Mouse (Mus musculus) liver, embryonic 11.5 days (tissue): ENCODE measurements at regions not wholly inside any gene's neighbourhood (a gene's known extent, or its start where the extent isn't known, plus 50 kb on each side); places are given as distances from the start of the nearest gene placed in this dataset.

Experiments
- ATAC-seq: fragments of 200-750 bp; cut with Nextera tagmentation; replicated peaks from 2 replicates; pipeline ENCODE4 v1.8.0; 2017; ENCODE audit warnings: moderate number of reproducible peaks, mild to moderate bottlenecking, moderate TSS enrichment, moderate library complexity; ENCODE audit not compliant: low FRiP score
- DNase-seq: peaks from one replicate; pipeline ENCODE4 v3.0.0-alpha.2; 2017; ENCODE audit warnings: low spot score
- H3K27ac ChIP-seq: fragments of 300-500 bp; sonication (generic); 2 replicates; pipeline ENCODE4 v1.5.1; 2014; ENCODE audit warnings: mild to moderate bottlenecking, low read depth, low read length, control low read depth
- H3K27me3 ChIP-seq: fragments of 300-500 bp; sonication (generic); replicated peaks from 2 replicates; pipeline ENCODE4 v1.6.1; 2014; ENCODE audit warnings: low read length, mixed read lengths; ENCODE audit not compliant: control insufficient read depth, insufficient read depth
- H3K36me3 ChIP-seq: fragments of 300-500 bp; sonication (generic); 2 replicates; pipeline ENCODE4 v1.6.1; 2014; ENCODE audit warnings: mild to moderate bottlenecking, low read length, moderate library complexity, mixed read lengths; ENCODE audit not compliant: control insufficient read depth, insufficient read depth
- H3K4me1 ChIP-seq: fragments of 300-500 bp; sonication (generic); replicated peaks from 2 replicates; pipeline ENCODE4 v1.6.1; 2014; ENCODE audit warnings: low read length, mixed read lengths; ENCODE audit not compliant: control insufficient read depth, insufficient read depth
- H3K4me2 ChIP-seq: fragments of 300-500 bp; sonication (generic); 2 replicates; pipeline ENCODE4 v1.6.1; 2014; ENCODE audit warnings: mild to moderate bottlenecking, control low read depth, moderate library complexity
- H3K4me3 ChIP-seq: fragments of 300-500 bp; sonication (generic); 2 replicates; pipeline ENCODE4 v1.5.1; 2014; ENCODE audit warnings: low read depth, low read length, control low read depth
- H3K9ac ChIP-seq: fragments of 300-500 bp; sonication (generic); 2 replicates; pipeline ENCODE4 v1.6.1; 2014; ENCODE audit warnings: low read depth, low read length, control low read depth
- H3K9me3 ChIP-seq: fragments of 300-500 bp; sonication (generic); 2 replicates; pipeline ENCODE4 v1.6.1; 2016; ENCODE audit warnings: low read length, inconsistent platforms, mixed read lengths; ENCODE audit not compliant: control insufficient read depth
- WGBS: fragments of 180-500 bp; shearing (Covaris S2); extraction: QIAGEN DNeasy Blood & Tissue Kit; methylation state at CpG from one replicate; pipeline ENCODE4 v1.1.7; 2014; 5-methylcytosine and 5-hydroxymethylcytosine counted together

GRCm38 (mm10) chr11:117538732-117539131 lies 54.6 kb downstream of the Gm11733 start:
- H3K4me1 ChIP-seq: no peaks in the 10 kb centered on the region
- no peak for ATAC-seq
- no peak overlapping the region for H3K4me3 ChIP-seq
- H3K27me3 ChIP-seq: no peaks in the 10 kb centered on the region; the same call in 1 of the 2 replicates
- no peak for DNase-seq
- no peaks in the 10 kb centered on the region for H3K9me3 ChIP-seq
- no peak overlapping the region for H3K4me2 ChIP-seq
- H3K36me3 ChIP-seq: no peaks in the 10 kb centered on the region
- H3K27ac ChIP-seq: no peak overlapping the region
- WGBS: 76% methylated on average over 5 of the region's 5 CpGs
- H3K9ac ChIP-seq: no peak overlapping the region

- H3K36me3 ChIP-seq: no peaks in the 10 kb centered on the region
- no peak for ATAC-seq
- no peaks in the 10 kb centered on the region; the same call in none of the 2 replicates for H3K27me3 ChIP-seq
- H3K27ac ChIP-seq: no peak overlapping the region
- no peak overlapping the region for H3K4me2 ChIP-seq
- 57% methylated on average over 5 of the region's 5 CpGs for WGBS
- H3K4me1 ChIP-seq: no peaks in the 10 kb centered on the region
- no peak overlapping the region for H3K9ac ChIP-seq
- H3K4me3 ChIP-seq: no peak overlapping the region
- no peaks in the 10 kb centered on the region for H3K9me3 ChIP-seq
- no peak for DNase-seq
These were observed 56.4 kb downstream of the Gm11733 start for GRCm38 (mm10) chr11:117540609-117541008.

- Histone ChIP-seq H3K4me1 (no peaks in the 10 kb centered on the region), H3K27me3 (no peaks in the 10 kb centered on the region; the same call in none of the 2 replicates), H3K27ac (no peak overlapping the region), H3K9me3 (no peaks in the 10 kb centered on the region), H3K9ac (no peak overlapping the region), H3K4me2 (no peak overlapping the region), H3K4me3 (no peak overlapping the region), H3K36me3 (no peaks in the 10 kb centered on the region)
- no peak for ATAC-seq
- 14% methylated on average over 6 of the region's 6 CpGs for WGBS
- no peak for DNase-seq
These were observed 57.2 kb downstream of the Gm11733 start for GRCm38 (mm10) chr11:117541205-117541884.

GRCm38 (mm10) chr11:117543191-117543590 lies 59.0 kb downstream of the Gm11733 start:
- no peak overlapping the region for H3K27ac ChIP-seq
- H3K36me3 ChIP-seq: no peaks in the 10 kb centered on the region
- H3K27me3 ChIP-seq: no peaks in the 10 kb centered on the region; the same call in none of the 2 replicates
- no peak for DNase-seq
- ATAC-seq: no peak
- 45% methylated on average over 6 of the region's 6 CpGs for WGBS
- H3K4me3 ChIP-seq: no peak overlapping the region
- no peaks in the 10 kb centered on the region for H3K9me3 ChIP-seq
- no peaks in the 10 kb centered on the region for H3K4me1 ChIP-seq
- H3K4me2 ChIP-seq: no peak overlapping the region
- H3K9ac ChIP-seq: no peak overlapping the region

- DNase-seq: no peak
- no peak for ATAC-seq
- H3K9me3 ChIP-seq: no peaks in the 10 kb centered on the region
- no peak overlapping the region for H3K27ac ChIP-seq
- whole genome bisulfite sequencing: 25% methylated on average over 6 of the region's 6 CpGs
- H3K9ac ChIP-seq: no peak overlapping the region
- H3K4me1 ChIP-seq: no peaks in the 10 kb centered on the region
- H3K27me3 ChIP-seq: no peaks in the 10 kb centered on the region; the same call in 1 of the 2 replicates
- no peak overlapping the region for H3K4me2 ChIP-seq
- H3K36me3 ChIP-seq: no peaks in the 10 kb centered on the region
- no peak overlapping the region for H3K4me3 ChIP-seq
These were observed 60.3 kb downstream of the Gm11733 start for GRCm38 (mm10) chr11:117544507-117544906.

GRCm38 (mm10) chr11:117544926-117545325 lies 60.8 kb downstream of the Gm11733 start:
- Histone ChIP-seq H3K4me1 (no peaks in the 10 kb centered on the region), H3K36me3 (no peaks in the 10 kb centered on the region), H3K27me3 (no peaks in the 10 kb centered on the region; the same call in 1 of the 2 replicates), H3K4me3 (no peak overlapping the region), H3K4me2 (no peak overlapping the region), H3K27ac (no peak overlapping the region), H3K9ac (no peak overlapping the region), H3K9me3 (no peaks in the 10 kb centered on the region)
- DNase-seq (no peak), ATAC-seq (no peak)
- 48% methylated on average over 3 of the region's 3 CpGs for WGBS

- no peak overlapping the region for H3K9ac ChIP-seq
- no peaks in the 10 kb centered on the region for H3K36me3 ChIP-seq
- H3K4me2 ChIP-seq: no peak overlapping the region
- no peaks in the 10 kb centered on the region for H3K4me1 ChIP-seq
- H3K4me3 ChIP-seq: no peak overlapping the region
- H3K27ac ChIP-seq: no peak overlapping the region
- no peaks in the 10 kb centered on the region for H3K9me3 ChIP-seq
- DNase-seq (no peak), ATAC-seq (no peak)
- 91% methylated on average over 5 of the region's 5 CpGs for WGBS
- H3K27me3 ChIP-seq: no peaks in the 10 kb centered on the region
These were observed 67.8 kb downstream of the Gm11733 start for GRCm38 (mm10) chr11:117551926-117552325.

GRCm38 (mm10) chr11:117552430-117552969 lies 68.3 kb downstream of the Gm11733 start:
- no peaks in the 10 kb centered on the region for H3K36me3 ChIP-seq
- no peak for ATAC-seq
- H3K4me2 ChIP-seq: no peak overlapping the region
- H3K4me1 ChIP-seq: no peaks in the 10 kb centered on the region
- no peaks in the 10 kb centered on the region for H3K27me3 ChIP-seq
- WGBS: 84% methylated on average over 8 of the region's 8 CpGs
- H3K9me3 ChIP-seq: no peaks in the 10 kb centered on the region
- no peak overlapping the region for H3K4me3 ChIP-seq
- no peak overlapping the region for H3K9ac ChIP-seq
- DNase-seq: no peak
- no peak overlapping the region for H3K27ac ChIP-seq

GRCm38 (mm10) chr11:117554111-117554510 lies 69.9 kb downstream of the Gm11733 start:
- Histone ChIP-seq H3K9me3 (no peaks in the 10 kb centered on the region), H3K36me3 (no peaks in the 10 kb centered on the region), H3K27me3 (no peaks in the 10 kb centered on the region), H3K4me1 (no peaks in the 10 kb centered on the region), H3K27ac (no peak overlapping the region), H3K4me2 (no peak overlapping the region), H3K9ac (no peak overlapping the region), H3K4me3 (no peak overlapping the region)
- ATAC-seq (no peak), DNase-seq (no peak)
- WGBS: 37% methylated on average over 10 of the region's 10 CpGs
